Mouse (Mus musculus): ENCODE measurements around the gene Ppil6.
A peak's percentile ranks its signal among the peaks of the same experiment; 100 is the strongest.

Ppil6 gene

DNA sequence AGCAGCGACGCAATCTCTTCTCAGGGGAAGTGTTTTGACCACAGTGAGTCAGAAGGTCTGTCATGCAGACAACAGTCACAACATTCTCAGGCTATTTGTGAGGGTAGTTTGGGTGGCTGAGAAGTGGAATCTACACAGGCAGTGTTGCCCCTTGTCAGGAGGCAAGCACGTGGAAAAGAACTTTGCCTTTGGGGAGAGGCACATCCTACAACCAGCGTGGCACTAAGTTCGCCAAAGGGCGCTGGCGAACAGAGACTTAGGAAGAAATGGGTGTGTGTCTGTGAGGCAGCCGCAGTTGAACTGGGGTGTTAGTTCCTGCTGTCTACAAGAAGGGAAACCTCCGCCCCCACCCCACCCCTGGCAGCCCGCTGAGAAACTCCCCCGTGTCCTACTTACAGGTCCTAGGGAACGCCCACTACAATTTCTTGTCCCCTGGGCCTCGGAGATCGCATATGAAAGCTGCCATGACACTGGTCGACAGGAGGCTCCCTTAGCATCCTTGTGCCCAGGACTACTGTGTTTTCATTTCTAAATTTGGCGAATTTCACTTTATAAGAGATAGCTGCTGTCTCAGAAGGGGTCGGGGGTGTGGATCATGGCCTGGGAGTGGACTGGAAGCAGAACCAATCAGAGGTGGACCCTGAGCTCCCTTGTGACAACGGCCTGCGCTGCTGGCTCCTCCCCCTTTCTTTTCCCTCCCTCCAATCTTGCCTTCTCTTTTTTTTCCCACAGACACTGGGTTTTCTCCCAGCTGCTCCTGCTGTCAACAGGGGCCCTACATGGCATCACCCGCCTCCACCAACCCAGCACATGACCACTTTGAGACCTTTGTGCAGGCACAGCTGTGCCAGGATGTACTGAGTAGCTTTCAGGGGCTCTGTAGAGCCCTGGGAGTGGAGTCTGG, 12.7 kb upstream of the Ppil6 start:
- no peak for DNase-seq (ENCODE audit: low read depth, low spot score)

DNA sequence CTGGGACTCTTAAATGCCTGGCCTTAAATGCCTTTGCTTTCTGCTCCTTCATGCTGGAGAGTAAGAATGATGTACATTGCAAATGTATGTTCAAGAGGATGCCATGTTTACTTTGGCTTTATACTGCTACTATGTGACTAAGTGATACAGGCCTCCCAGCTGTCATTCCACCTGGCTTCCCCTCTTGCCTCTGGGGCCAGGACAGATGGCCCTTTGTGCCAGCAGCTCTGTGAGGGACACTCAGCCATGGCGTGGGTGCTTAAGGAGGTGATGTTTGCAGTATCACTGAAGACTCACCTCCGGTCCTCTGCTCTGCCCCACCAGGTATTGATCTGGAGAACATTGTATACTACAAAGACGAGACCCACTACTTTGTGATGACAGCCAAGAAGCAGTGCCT, 10.3 kb upstream of the Ppil6 start:
- no peak for DNase-seq (ENCODE audit: low read depth, low spot score)

DNA sequence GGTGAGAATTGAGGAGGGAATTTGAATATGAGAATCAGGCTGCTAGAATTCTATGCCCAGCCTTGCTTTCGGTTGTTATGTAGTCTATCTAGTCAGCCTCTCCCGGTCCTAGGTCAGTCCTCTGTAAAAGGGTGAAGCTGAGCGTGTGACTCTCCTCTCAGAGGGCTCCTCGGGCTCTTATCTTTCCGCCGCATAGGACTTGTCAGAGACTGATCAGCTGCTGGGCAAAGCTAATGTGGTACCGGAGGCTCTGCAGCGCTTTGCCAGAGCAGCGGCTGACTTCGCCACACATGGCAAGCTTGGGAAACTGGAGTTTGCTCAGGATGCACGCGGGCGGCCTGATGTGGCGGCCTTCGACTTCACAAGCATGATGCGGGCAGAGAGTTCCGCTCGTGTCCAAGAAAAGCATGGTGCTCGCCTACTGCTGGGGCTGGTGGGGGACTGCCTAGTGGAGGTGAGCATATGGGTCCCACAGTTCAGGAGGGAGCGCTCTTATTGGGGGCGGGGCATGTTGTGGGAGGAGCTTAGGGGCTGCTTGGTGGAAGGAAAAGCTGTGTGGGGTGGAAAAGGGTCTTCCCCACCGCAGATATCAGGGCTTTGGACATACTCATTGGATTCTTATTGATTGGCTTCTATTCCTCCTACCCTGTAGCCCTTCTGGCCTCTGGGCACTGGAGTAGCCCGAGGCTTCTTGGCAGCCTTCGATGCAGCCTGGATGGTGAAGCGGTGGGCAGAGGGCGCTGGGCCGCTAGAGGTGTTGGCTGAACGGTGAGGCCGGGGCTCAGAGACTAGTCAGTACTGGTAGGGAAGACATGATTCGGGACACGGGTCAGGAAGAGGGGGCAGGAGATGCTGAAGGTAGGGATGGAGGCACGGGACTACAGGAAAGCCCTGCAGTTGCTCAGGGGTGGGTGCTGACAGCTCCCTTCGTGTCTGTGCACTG, 9.0 kb upstream of the Ppil6 start:
- no peak for DNase-seq (ENCODE audit: low read depth, low spot score)

DNA sequence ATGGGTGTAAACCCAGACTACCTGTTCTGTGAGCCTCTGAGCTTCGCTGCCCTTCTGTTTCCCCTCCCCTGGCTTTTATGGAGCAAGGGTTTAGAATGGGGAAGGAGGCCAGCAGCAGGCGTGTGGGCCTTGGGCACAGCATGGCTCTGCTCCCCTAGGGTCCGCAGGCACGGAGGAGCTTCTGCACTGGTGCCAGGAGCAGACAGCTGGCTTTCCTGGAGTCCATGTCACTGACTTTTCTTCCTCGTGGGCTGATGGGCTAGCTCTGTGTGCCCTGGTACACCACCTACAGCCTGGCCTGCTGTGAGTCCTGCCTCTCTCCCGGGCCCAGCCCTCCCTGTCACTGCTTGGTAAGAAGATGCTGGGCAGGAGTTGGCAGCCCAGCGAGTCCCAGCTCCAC, 7.8 kb upstream of the Ppil6 start:
- DNase-seq (ENCODE audit: low read depth, low spot score) = no peak

DNA sequence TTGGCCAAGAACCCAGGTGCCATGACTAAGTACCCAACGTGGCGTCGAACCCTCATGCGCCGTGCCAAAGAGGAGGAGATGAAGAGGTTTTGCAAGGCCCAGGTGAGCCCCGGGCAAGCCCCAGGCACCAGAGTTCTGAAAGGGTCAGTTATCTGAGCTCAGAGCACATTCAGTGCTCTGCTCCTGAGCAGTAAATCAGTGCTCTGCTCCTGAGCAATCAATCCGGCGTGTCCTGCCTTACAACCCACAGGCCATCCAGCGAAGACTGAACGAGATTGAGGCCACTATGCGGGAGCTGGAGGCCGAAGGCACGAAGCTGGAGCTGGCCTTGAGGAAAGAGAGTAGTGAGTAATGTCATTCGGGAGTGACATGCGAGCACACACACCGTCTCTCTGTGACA, 4.5 kb upstream of the Ppil6 start:
- DNase-seq (ENCODE audit: low read depth, low spot score) = no peak

DNA sequence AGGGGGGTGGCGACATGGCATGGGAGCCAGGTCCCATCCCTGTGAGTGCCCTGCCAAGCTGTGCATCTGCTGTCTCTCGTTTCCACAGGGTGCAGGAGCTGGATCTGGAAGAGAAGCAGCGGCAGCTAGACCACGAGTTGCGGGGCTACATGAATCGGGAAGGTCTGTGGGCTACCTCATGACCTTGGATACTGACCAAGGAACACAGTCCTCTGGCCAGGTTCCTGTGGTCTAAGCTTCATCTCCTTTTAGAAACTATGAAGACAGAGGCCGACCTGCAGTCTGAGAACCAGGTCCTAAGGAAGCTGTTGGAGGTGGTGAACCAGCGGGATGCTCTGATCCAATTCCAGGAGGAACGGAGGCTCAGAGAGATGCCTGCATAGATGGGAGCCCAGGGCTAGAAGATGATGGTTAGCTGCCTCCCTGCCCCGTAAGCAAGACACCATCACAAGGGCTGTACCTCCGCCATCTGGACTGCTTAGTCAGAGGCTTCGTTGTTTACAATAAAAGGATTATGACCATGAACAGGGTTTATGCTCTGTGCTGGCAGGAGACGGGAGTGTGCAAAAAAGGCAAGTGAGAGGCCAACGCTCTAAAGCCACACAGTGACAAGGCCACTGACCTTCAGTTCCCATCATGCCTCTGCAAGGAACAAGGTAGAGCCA, 3.6 kb upstream of the Ppil6 start:
- no peak for DNase-seq (ENCODE audit: low read depth, low spot score)

DNA sequence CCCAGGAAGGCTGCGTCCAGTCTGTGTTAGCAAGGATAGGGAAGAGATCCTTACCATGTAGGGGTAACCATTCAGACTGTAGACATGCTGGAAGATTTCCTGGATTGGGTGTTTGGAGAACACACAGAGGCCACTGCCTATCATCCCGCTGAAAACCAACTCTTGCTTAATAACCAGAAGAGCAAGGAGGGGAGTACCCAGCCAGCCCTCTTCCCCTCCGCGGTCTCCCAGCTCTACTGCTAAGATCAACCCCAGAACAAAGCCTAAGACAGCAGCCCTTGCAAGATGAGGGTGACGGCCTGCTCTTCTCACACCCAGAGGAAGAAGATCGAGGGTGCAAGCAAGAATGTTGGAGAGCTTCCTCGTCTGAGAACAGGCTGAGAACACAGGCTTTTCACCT, 1.4 kb upstream of the Ppil6 start:
- no peak for DNase-seq (ENCODE audit: low read depth, low spot score)

DNA sequence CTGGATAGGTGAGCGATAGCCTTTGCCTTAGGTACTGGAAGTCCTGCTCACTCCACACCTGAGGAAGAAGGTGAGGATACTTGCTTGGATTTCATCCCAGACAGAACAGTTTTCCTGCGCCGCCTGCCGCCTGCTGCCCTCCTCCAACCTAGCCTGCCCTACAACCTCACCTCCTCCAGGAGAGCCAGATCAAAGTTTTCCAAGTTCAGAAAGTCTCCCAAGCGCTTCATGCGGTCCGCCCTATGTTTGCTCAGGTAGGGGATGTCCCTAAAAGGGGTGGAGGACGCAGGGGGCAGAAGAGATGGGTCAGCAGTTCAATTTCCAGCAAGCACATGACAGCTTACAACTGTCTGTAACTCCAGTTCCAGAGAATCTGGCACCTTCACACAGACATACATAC, 945 bp upstream of the Ppil6 start:
- no peak for DNase-seq (ENCODE audit: low read depth, low spot score)

DNA sequence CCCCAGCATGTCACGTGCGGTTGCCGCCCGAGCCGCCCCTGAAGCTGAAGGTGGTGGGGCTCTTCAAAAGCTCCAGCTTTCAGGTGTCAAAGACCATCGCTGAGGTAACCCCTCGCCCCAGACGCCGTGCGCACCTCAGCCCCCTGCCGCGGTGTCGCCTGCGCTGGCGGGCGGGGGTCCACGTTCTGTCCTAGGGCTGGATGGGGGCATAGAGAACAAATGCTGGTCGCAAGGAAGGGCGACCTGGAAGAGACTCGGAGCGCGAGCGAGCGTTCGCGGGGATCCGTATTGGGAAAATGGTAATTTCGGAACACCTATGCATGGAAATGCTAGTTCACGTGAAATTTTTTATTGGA, 257 bp downstream of the Ppil6 start:
- no peak for DNase-seq (ENCODE audit: low read depth, low spot score)

DNA sequence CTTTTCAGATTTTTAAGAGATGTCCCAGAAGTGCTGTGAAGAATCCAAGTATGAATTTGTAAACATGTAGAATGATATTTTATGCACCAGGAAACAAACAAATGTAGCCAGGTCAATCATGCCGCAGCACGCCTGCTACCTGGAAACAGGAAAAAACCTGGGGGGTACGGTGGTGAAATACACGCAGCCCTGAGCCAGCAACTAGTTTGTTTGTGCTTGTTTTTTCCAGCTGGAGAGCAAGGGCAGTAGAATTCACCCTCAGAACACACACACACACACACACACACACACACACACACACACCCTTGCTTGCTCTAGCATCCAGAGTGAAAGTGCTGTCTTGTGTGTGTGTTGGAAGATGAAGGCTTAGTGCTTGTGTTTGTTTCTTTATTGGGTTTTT, 872 bp downstream of the Ppil6 start:
- no peak for DNase-seq (ENCODE audit: low read depth, low spot score)

DNA sequence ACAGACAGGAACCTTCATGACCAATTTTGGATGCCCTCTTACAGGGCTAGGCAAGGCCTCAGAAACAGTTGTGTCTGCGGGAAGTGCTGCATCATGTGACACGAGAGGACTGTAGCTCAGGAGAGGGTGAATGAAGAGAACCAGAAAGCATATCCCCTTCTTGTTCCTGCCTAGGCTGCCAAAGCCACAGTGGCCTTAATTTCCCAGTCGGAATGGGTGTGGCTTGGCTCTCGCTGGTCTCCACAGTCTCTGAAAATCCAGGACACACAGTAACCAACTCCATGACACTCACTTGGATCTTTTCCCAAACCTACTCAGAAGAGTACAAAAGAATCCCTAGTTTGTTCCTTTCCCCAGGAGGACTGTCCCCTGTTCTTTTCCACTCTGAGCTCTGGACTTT, 10.7 kb downstream of the Ppil6 start:
- no peak for DNase-seq (ENCODE audit: low read depth, low spot score)

DNA sequence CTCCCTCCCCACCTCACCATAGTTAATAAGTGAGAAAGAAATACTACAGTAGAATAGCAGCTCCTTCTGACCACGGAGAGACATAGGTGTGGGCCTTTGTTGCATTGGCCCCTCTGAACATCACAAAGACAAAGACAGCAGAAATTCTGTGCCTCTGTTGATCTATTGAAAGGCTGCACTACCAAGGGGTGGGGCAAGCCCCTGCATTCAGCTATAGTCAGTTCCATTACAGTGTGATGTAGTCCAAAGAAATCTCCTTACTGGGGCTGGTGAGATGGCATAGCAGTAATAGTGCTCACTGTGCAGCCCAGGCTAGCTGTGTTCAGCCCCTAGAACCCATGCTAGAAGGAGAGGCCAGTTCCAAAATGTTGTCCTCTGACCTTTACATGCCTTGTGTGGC, 14.8 kb downstream of the Ppil6 start:
- DNase-seq (ENCODE audit: low read depth, low spot score) = no peak

DNA sequence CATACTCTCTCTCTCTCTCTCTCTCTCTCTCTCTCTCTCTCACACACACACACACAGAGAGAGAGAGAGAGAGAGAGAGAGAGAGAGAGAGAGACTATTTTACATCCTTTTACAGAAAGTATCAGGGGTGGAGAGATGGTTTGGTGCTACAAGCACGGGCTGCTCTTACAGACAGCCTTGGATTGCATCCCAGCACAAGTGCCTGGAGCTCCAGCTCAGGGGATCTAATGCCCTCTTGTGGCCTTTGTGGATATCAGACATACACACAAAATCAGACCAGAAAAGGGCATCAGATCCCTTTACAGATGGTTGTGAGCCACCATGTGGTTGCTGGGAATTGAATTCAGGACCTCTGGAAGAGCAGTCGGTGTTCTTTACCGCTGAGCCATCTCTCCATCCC, 15.2 kb downstream of the Ppil6 start:
- DNase-seq (ENCODE audit: low read depth, low spot score) = peak; percentile 61

DNA sequence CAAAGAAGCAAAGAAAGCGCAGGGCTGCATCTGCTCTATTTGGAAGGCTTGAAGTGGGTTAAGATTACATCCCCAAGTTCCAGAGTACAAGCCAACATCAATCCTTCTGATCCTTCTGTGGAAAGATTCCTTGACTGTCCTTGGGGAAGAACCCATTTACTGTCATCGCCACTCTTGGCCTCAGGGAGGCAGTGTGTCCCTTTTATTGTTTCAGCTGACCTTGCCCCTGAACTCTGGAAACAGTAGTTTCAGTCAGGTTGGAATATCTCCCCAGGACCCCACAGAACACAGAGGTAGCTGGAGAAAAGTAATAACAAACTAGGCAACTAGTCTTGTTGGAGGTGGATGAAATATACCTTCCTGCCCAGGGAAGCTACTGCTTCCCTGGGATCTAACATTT, 18.9 kb downstream of the Ppil6 start:
- no peak for DNase-seq (ENCODE audit: low read depth, low spot score)

DNA sequence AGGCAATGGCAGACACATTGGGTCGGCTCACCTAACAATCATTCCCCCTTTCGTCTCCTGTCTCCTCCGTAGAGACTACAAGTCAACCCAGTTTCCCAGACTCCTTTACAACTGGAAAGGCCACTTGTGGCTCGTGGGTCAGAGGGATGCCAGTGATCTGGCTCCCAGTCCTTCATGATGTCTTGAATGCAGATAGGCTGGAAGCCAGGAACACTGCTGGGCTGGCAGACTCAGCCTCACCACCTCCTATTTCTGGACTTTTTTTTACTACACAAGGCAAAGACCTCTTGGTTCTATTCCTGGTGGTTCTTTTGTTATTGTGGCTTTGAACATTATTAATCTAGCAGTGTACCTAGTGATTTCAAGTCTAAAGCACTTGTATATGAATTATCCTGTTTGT, 24.1 kb downstream of the Ppil6 start:
- no peak for DNase-seq (ENCODE audit: low read depth, low spot score)

DNA sequence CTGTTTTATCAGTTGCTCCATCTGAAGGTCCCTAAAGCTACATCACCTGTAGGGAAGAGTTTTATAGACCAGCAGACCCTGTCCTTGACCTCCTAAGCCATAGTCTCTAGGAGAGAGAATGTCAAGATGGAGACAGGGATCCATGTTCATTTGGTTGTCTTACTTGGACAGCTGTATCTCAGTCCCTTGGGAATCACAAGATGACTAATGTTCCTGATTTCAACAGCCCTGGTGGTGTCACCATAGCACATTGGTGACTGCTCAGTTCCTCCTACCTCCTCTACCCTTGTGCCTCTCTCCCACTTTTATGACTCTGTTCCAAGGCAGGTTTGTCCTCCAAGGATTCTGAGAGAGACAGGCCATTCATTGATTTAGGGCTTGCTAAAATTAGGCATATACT, 24.7 kb downstream of the Ppil6 start:
- DNase-seq (ENCODE audit: low read depth, low spot score) = no peak

DNA sequence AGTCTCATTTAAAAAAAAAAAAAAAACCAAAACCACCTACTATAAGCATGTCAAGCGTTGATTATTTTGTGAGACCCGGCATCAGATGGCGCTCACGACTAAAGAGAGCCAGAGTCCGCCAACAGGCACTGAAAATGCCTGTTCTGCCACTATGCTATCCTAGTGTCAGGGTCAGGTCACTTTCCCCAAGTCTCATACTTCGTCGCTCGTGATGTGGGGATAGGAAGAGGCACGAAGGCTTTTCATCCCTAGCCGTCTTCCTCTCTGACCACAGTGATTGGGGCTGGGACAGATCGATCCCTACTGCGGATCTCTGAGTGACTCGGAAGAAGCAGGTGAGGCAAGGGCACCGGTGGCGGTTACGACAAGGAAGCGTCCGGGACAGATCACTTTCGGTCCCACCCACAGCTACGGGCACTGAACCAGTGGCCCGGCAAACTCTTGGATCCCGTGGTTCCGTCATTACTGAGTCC, 28.3 kb downstream of the Ppil6 start:
- peak; percentile 53 for DNase-seq (ENCODE audit: low read depth, low spot score)

DNA sequence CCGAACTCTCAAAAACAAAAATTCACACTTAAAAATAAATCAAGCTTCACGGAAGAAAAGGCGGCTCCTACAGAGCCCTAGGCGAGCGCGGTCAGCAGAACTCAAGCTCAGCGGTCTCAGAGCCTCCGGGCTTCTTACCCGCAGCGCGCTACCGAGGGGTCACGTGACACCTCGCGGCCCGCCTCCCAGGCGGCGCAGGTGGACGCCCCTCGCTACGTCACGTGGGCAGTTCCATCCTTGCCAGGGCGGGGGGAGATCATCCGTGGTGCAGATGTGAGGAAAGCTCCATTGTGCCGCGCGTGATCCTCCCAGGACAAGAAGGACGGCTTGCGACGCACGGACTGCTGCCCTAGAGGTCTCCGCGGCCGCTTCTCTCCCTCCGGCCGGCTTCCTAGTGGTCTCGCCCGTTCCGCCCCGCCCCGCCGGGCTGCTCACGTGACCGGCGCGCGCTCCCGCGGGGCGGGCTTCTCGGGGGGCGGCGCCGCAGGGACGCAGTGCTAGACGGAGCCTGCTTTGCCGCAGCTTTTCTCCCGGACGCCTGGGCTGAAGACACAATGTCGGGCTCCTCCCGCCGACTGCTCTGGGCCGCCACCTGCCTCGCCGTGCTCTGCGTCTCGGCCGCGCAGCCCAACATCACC, 28.9 kb downstream of the Ppil6 start, which contains the start of gene Cd164:
TSS of gene Cd164 (plus strand) at position 434 of the 638 bp plus-strand sequence.
- DNase-seq (ENCODE audit: low read depth, low spot score) = peak; percentile 90

DNA sequence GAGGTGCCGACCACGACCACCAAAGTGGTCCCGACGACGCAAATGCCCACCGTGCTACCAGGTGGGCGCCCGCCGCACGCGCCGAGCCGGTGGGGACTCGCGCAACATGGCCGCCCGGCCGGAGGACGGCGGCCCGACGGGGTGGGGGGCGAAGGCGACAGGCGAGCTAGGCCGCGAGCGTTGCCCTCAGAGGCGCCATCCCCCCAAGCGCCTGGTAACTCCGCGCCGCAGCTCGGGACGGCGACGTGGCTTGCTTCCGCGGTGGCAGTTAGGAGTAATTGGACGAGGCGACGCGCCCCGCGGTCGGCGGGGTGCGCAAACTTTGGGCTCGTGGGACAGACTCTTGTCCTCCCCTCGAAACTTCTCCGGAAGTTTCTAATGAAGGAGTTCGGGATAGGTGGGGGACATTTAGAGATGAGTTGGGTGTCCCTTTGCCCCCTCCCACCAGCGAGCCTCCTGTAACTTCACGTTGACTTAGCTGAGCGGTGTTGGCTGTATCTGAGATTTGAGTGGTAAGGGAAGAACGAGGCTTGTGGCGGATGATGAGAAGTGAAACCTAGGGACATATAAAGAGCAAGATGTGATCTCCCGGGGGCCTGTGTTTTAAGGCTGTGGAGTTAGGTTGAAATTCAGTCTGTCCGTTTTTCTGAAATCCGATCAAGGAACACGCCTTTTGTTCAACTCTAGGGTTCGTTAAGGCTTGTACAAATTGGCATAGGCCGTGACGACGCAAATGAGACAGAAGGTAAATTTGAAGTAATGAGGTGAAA, 29.6 kb downstream of the Ppil6 start:
- DNase-seq (ENCODE audit: low read depth, low spot score) = peak; percentile 13

DNA sequence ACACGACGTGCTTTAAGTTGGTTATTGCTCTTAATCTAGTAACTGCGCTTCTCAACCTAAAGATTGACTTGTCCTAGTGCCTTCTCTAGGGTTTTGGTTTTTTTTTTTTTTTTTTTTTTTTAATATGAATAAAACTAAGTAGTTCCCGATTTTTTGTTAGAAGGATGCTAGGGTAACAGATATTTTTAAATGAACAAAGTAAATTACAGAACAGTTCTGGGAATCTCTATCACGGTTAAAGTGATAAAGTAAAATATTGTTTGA, 30.1 kb downstream of the Ppil6 start:
- no peak for DNase-seq (ENCODE audit: low read depth, low spot score)

DNA sequence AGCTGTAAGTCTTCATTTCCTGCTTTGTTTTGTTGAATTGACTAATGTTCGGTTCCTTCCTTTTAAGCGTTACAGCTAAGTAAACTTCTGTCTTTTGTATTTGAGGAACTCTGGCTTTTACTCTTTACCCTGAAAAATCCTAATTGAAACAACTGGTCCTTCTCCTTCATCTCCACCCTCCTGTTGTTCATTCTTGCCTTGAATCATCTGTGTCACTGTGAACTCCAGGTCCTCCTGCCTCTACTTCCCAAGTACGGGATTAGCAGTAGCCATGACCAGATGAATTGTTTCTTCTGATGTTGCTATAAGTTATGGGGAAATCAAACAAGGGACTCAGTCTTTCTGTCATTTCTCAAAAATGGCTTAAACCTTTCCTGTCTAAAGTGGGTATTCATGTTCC, 33.1 kb downstream of the Ppil6 start:
- DNase-seq (ENCODE audit: low read depth, low spot score) = no peak
